Mouse (Mus musculus): Measurements from ENCODE around the gene Cd300ld.

DNA sequence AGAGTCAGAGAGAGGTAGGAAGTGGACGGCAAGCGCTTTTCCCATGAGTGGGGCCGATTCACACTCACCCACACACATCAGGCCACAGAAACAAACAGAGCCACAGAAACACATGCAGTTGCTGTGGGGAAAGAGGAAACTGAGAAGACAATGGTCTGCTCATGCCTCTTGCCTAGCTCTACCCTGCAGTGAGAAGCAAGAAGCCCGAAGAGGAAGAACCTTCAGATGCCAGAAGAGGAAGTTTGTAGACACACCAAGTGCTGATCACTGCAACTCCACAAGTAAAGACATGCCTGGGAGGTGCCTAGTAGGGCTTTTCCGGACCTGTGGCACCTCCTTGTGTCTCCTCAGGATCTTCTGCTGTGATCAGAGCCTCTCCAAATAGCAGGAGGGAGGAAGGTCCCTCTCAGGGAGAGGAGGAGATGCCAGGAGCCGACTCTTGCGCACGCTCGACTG, 20.9 kb downstream of the Cd300ld start, which contains the start of gene Cd300c:
- TF ChIP-seq POLR2A (IDR thresholded peaks at IDR 0.05; ENCODE audit: borderline replicate concordance, control insufficient read depth, low read depth, low read length), result no peak
- TF ChIP-seq CTCF (IDR thresholded peaks at IDR 0.05; ENCODE audit: control insufficient read depth, insufficient read depth, low read length), result no peak
